Mouse (Mus musculus) kidney, postnatal 0 days (tissue): ENCODE data around the gene Hspd1. TPM values are rescaled to one million over a fixed set of nuclear protein-coding genes. Genes with fewer than 3 reads are reported as not detected.
A peak's percentile ranks its signal among the peaks of the same experiment; 100 is the strongest.

Experiments
- ATAC-seq: fragments of 200-750 bp; cut with Nextera tagmentation; replicated peaks from 2 replicates; pipeline ENCODE4 v1.8.0; 2017; ENCODE audit warnings: low read depth, moderate number of reproducible peaks, moderate TSS enrichment, moderate library complexity; ENCODE audit not compliant: low FRiP score
- DNase-seq: peaks from one replicate; pipeline ENCODE4 v3.0.0-alpha.2; 2016; ENCODE audit warnings: low spot score
- H3K27ac ChIP-seq: fragments of 300-500 bp; sonication (generic); 2 replicates; pipeline ENCODE4 v1.5.1; 2014; ENCODE audit warnings: mild to moderate bottlenecking
- H3K27me3 ChIP-seq: fragments of 300-500 bp; sonication (generic); 2 replicates; pipeline ENCODE4 v1.6.1; 2014; ENCODE audit warnings: low read length, mixed read lengths; ENCODE audit not compliant: insufficient read depth
- H3K36me3 ChIP-seq: fragments of 300-500 bp; sonication (generic); 2 replicates; pipeline ENCODE4 v1.6.1; 2014; ENCODE audit warnings: low read length, mixed read lengths; ENCODE audit not compliant: insufficient read depth
- H3K4me1 ChIP-seq: fragments of 300-500 bp; sonication (generic); replicated peaks from 2 replicates; pipeline ENCODE4 v1.6.1; 2014; ENCODE audit warnings: antibody characterized with exemption, low read length, mixed read lengths; ENCODE audit not compliant: insufficient read depth
- H3K4me2 ChIP-seq: fragments of 300-500 bp; sonication (generic); 2 replicates; pipeline ENCODE4 v1.6.1; 2014; ENCODE audit warnings: mild to moderate bottlenecking, low read length, moderate library complexity, mixed read lengths
- H3K4me3 ChIP-seq: fragments of 300-500 bp; sonication (generic); replicated peaks from 2 replicates; pipeline ENCODE4 v1.5.1; 2014; ENCODE audit warnings: low read depth, low read length
- H3K9ac ChIP-seq: fragments of 300-500 bp; sonication (generic); 2 replicates; pipeline ENCODE4 v1.6.1; 2014; ENCODE audit warnings: low read depth, low read length
- H3K9me3 ChIP-seq: fragments of 300-500 bp; sonication (generic); replicated peaks from 2 replicates; pipeline ENCODE4 v1.6.1; 2016; ENCODE audit warnings: low read length, inconsistent platforms, mixed read lengths
- CTCF ChIP-seq: IDR thresholded peaks from 2 replicates; pipeline ENCODE4 v1.5.1; 2016; ENCODE audit warnings: antibody characterized with exemption, low read depth, mild to moderate bottlenecking, moderate library complexity
- WGBS: fragments of 180-500 bp; shearing (Covaris S2); extraction: QIAGEN DNeasy Blood & Tissue Kit; methylation state at CpG from one replicate; pipeline ENCODE4 v1.1.7; 2014; 5-methylcytosine and 5-hydroxymethylcytosine counted together
- polyA plus RNA-seq: library from polyadenylated mRNA; unstranded; fragments of >200 nt; fragmentation: Nextera tagmentation; extraction: Ambion mirVana; gene quantifications from 2 replicates; pipeline ENCODE4 v1.2.1, GENCODE M21; 2015

Hspd1 gene
- polyA plus RNA-seq, 1 experiment from 2014 or later = 315 TPM

DNA sequence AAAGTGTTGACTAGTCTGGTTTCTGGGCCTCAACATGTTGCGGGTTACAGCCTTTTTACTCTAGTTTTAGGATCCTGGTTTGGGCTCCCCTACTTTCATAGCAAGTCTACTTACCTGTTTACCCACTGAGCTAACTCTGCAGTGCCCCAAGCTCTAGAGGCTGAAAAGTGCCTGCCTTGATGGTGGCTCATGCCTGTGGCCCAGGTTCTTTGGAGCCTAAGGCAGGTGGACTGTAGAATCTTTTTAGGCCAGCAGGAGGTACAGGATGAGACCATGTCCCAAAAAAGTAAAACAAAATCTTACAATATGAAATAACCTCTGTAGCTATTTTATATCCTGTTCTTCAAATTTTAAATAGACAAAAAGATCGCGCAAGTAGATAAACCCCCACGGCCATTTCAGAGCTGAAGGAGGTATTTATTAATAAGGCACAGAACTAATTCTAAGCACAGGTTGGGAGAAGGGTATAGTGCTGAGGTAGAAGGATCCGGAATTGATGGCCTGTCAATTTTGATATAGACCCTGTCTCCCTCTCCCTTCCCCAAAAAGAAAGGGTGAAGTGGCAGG is 1.5 kb upstream of the Hspd1 start:
- ATAC-seq (no peak), DNase-seq (no peak)
- TF ChIP-seq CTCF = no peak
- Histone ChIP-seq H3K4me1 (0 out of 2 replicates have a peak, but pooled peaks cover 4% of the 10 kb centered on the region), H3K36me3 (no peaks in the 10 kb centered on the region), H3K9ac (peak overlapping the region; percentile 87; the same call in 1 of the 2 replicates), H3K4me3 (peak overlapping the region; percentile 92), H3K27me3 (no peaks in the 10 kb centered on the region), H3K27ac (peak overlapping the region; percentile 47; the same call in 1 of the 2 replicates), H3K4me2 (peak overlapping the region; percentile 82), H3K9me3 (no peaks in the 10 kb centered on the region)
- 85% methylated on average over 5 of the region's 5 CpGs for WGBS

GRCm38 (mm10) chr1:55088611-55089497 is 811 bp upstream of the Hspd1 start:
- WGBS = 3% methylated on average over 16 of the region's 16 CpGs
- Histone ChIP-seq H3K36me3 (peaks cover 5% of the 10 kb centered on the region; the same call in 1 of the 2 replicates), H3K27ac (peak overlapping the region; percentile 99), H3K4me2 (peak overlapping the region; percentile 82), H3K27me3 (no peaks in the 10 kb centered on the region), H3K9me3 (no peaks in the 10 kb centered on the region), H3K4me1 (0 out of 2 replicates have a peak, but pooled peaks cover 4% of the 10 kb centered on the region), H3K9ac (peak overlapping the region; percentile 87), H3K4me3 (peak overlapping the region; percentile 92)
- no peak for TF ChIP-seq CTCF
- DNase-seq (no peak), ATAC-seq (no peak)

DNA sequence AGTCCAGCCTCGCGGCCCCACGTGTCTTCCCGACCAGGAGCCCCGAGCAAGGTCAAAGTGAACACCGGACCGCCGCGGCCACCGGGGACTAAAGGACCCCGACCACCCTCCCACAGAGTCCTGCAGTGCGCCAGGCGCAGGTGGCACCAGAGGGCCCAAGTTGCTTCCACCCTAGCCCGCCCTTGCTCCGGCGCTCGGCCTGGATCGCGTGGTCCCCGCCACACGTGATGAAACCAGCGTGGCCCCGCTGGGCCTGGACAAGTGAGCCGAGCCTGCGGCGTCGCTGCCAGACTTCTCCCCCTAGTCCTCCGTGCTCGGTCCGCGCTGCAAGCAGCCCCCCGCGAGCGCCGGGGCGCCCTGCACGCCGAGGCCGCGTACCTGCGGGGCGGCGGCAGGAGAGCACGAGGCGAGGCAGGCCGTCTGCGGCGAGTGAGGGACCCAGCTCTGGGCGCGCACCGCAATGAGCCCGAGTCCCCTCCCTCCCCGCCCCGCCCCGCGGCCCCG is 590 bp downstream of the Hspd1 start:
- ATAC-seq (peak; percentile 62), DNase-seq (no peak)
- Histone ChIP-seq H3K27ac (peak overlapping the region; percentile 99), H3K36me3 (peaks cover 18% of the 10 kb centered on the region), H3K9me3 (no peaks in the 10 kb centered on the region), H3K27me3 (no peaks in the 10 kb centered on the region), H3K4me3 (peak overlapping the region; percentile 92), H3K9ac (peak overlapping the region; percentile 87), H3K4me1 (0 out of 2 replicates have a peak, but pooled peaks cover 4% of the 10 kb centered on the region), H3K4me2 (peak overlapping the region; percentile 82)
- 1% methylated on average over 30 of the region's 57 CpGs for WGBS
- no peak for TF ChIP-seq CTCF

GRCm38 (mm10) chr1:55086868-55087400 is 1.1 kb downstream of the Hspd1 start:
- under 1% methylated on average over 13 of the region's 13 CpGs for WGBS
- Histone ChIP-seq H3K4me3 (peak overlapping the region; percentile 92), H3K27me3 (no peaks in the 10 kb centered on the region), H3K9me3 (no peaks in the 10 kb centered on the region), H3K36me3 (peaks cover 23% of the 10 kb centered on the region), H3K4me1 (0 out of 2 replicates have a peak, but pooled peaks cover 4% of the 10 kb centered on the region), H3K4me2 (peak overlapping the region; percentile 82), H3K9ac (peak overlapping the region; percentile 87), H3K27ac (peak overlapping the region; percentile 99)
- ATAC-seq = peak; percentile 1; the same call in 1 of the 2 replicates
- DNase-seq = peak; percentile 50
- TF ChIP-seq CTCF = no peak

- Histone ChIP-seq H3K9ac (no peak overlapping the region), H3K4me1 (0 out of 2 replicates have a peak, but pooled peaks cover 4% of the 10 kb centered on the region), H3K9me3 (no peaks in the 10 kb centered on the region), H3K4me2 (peak overlapping the region; percentile 82), H3K36me3 (peaks cover 29% of the 10 kb centered on the region), H3K4me3 (no peak overlapping the region), H3K27me3 (no peaks in the 10 kb centered on the region), H3K27ac (no peak overlapping the region)
- TF ChIP-seq CTCF = peak; percentile 17; the same call in 1 of the 2 replicates
- 47% methylated on average over 7 of the region's 7 CpGs for WGBS
- ATAC-seq (no peak), DNase-seq (no peak)
Measured at GRCm38 (mm10) chr1:55085781-55086366, 2.2 kb downstream of the Hspd1 start.
